Mouse (Mus musculus) hindbrain, embryonic 15.5 days (tissue): ENCODE data around the gene Akr1c21. TPM values are rescaled to one million over a fixed set of nuclear protein-coding genes. Genes with fewer than 3 reads are reported as not detected.
"Not testable (repeated sequence)": the region's sequence is repeated elsewhere in the genome, so short reads cannot be mapped to it uniquely, and the experiment has no call there.

Experiments
- ATAC-seq: fragments of 200-750 bp; cut with Nextera tagmentation; 2 replicates; pipeline ENCODE4 v1.8.0; 2017; ENCODE audit warnings: low read depth, moderate number of reproducible peaks, moderate TSS enrichment; ENCODE audit not compliant: low FRiP score
- H3K27ac ChIP-seq: fragments of 300-500 bp; sonication (generic); replicated peaks from 2 replicates; pipeline ENCODE4 v1.5.1; 2015; ENCODE audit warnings: mild to moderate bottlenecking, inconsistent platforms
- H3K27me3 ChIP-seq: fragments of 300-500 bp; sonication (generic); 2 replicates; pipeline ENCODE4 v1.6.1; 2015; ENCODE audit warnings: control low read depth, inconsistent platforms
- H3K36me3 ChIP-seq: fragments of 300-500 bp; sonication (generic); 2 replicates; pipeline ENCODE4 v1.6.1; 2015; ENCODE audit warnings: control low read depth, inconsistent platforms
- H3K4me1 ChIP-seq: fragments of 300-500 bp; sonication (generic); replicated peaks from 2 replicates; pipeline ENCODE4 v1.6.1; 2015; ENCODE audit warnings: control low read depth, inconsistent platforms
- H3K4me2 ChIP-seq: fragments of 300-500 bp; sonication (generic); 2 replicates; pipeline ENCODE4 v1.6.1; 2015; ENCODE audit warnings: moderate library complexity, mild to moderate bottlenecking, inconsistent platforms
- H3K4me3 ChIP-seq: fragments of 300-500 bp; sonication (generic); 2 replicates; pipeline ENCODE4 v1.5.1; 2015; ENCODE audit warnings: mild to moderate bottlenecking, inconsistent platforms
- H3K9ac ChIP-seq: fragments of 300-500 bp; sonication (generic); 2 replicates; pipeline ENCODE4 v1.6.1; 2015; ENCODE audit warnings: inconsistent platforms
- H3K9me3 ChIP-seq: fragments of 300-500 bp; sonication (generic); 2 replicates; pipeline ENCODE4 v1.6.1; 2016; ENCODE audit warnings: control low read depth, inconsistent platforms
- WGBS: fragments of 180-500 bp; shearing (Covaris S2); methylation state at CpG from one replicate; pipeline ENCODE4 v1.1.7; 2015; 5-methylcytosine and 5-hydroxymethylcytosine counted together
- polyA plus RNA-seq: library from polyadenylated mRNA; unstranded; fragments of >200 nt; fragmentation: Nextera tagmentation; extraction: Ambion mirVana; gene quantifications from 2 replicates; pipeline ENCODE4 v1.2.1, GENCODE M21; 2015

Gene Akr1c21
- not detected in 2 replicates for polyA plus RNA-seq

- H3K27me3 ChIP-seq = no peaks in the 10 kb centered on the region
- no peak within 1 kb of the TSS for H3K4me2 ChIP-seq
- no peaks in the 10 kb centered on the region for H3K36me3 ChIP-seq
- H3K27ac ChIP-seq = no peak within 1 kb of the TSS
- H3K4me3 ChIP-seq = no peak within 1 kb of the TSS
- WGBS = 91% methylated on average over 1 of the region's 1 CpGs
- ATAC-seq = no peak
- H3K4me1 ChIP-seq = no peaks in the 10 kb centered on the region
- H3K9ac ChIP-seq = no peak within 1 kb of the TSS
- no peaks in the 10 kb centered on the region for H3K9me3 ChIP-seq
Observed at GRCm38 (mm10) chr13:4573871-4574270, at the start of gene Akr1c21. TSS of gene Akr1c21 (plus strand) at chr13:4574075.

GRCm38 (mm10) chr13:4559143-4559542, 14.7 kb upstream of the Akr1c21 start:
- 56% methylated on average over 1 of the region's 1 CpGs for WGBS
- ATAC-seq = no peak
- H3K27me3 ChIP-seq = no peaks in the 10 kb centered on the region

GRCm38 (mm10) chr13:4560500-4560899, 13.4 kb upstream of the Akr1c21 start:
- ATAC-seq = no peak
- Histone ChIP-seq H3K36me3 (no peaks in the 10 kb centered on the region), H3K9ac (no peak overlapping the region), H3K9me3 (no peaks in the 10 kb centered on the region), H3K4me2 (no peak overlapping the region), H3K4me1 (no peaks in the 10 kb centered on the region), H3K4me3 (no peak overlapping the region), H3K27me3 (no peaks in the 10 kb centered on the region), H3K27ac (no peak overlapping the region)

More at GRCm38 (mm10) chr13:4559143-4559542, 14.7 kb upstream of the Akr1c21 start:
- Histone ChIP-seq H3K9ac (no peak overlapping the region), H3K4me2 (no peak overlapping the region), H3K4me1 (no peaks in the 10 kb centered on the region), H3K9me3 (no peaks in the 10 kb centered on the region), H3K4me3 (no peak overlapping the region), H3K27ac (no peak overlapping the region), H3K36me3 (no peaks in the 10 kb centered on the region)

GRCm38 (mm10) chr13:4565996-4566395, 7.9 kb upstream of the Akr1c21 start:
- Histone ChIP-seq H3K9me3 (no peaks in the 10 kb centered on the region), H3K9ac (no peak overlapping the region), H3K4me2 (no peak overlapping the region), H3K4me1 (no peaks in the 10 kb centered on the region), H3K27me3 (no peaks in the 10 kb centered on the region), H3K27ac (no peak overlapping the region), H3K4me3 (no peak overlapping the region), H3K36me3 (no peaks in the 10 kb centered on the region)
- no peak for ATAC-seq
- WGBS = 74% methylated on average over 2 of the region's 2 CpGs

- H3K9me3 ChIP-seq = no peaks in the 10 kb centered on the region
- no peak overlapping the region for H3K27ac ChIP-seq
- WGBS = 91% methylated on average over 1 of the region's 1 CpGs
- H3K36me3 ChIP-seq = no peaks in the 10 kb centered on the region
- no peaks in the 10 kb centered on the region for H3K4me1 ChIP-seq
- H3K4me3 ChIP-seq = no peak overlapping the region
- H3K4me2 ChIP-seq = no peak overlapping the region
- no peak overlapping the region for H3K9ac ChIP-seq
- no peak for ATAC-seq
- no peaks in the 10 kb centered on the region for H3K27me3 ChIP-seq
Observed at GRCm38 (mm10) chr13:4576921-4577320, 3.0 kb downstream of the Akr1c21 start.

- H3K9ac ChIP-seq, ATAC-seq: not testable (repeated sequence)
Observed at GRCm38 (mm10) chr13:4603431-4603830, 29.6 kb downstream of the Akr1c21 start.

GRCm38 (mm10) chr13:4606821-4607220, 32.9 kb downstream of the Akr1c21 start:
- H3K9ac ChIP-seq = no peak overlapping the region
- ATAC-seq = no peak
- no peak overlapping the region for H3K4me3 ChIP-seq
- 0 out of 2 replicates have a peak, but pooled peaks cover 4% of the 10 kb centered on the region for H3K36me3 ChIP-seq
- no peaks in the 10 kb centered on the region for H3K9me3 ChIP-seq
- no peak overlapping the region for H3K4me2 ChIP-seq
- no peak overlapping the region for H3K27ac ChIP-seq
- H3K4me1 ChIP-seq = no peaks in the 10 kb centered on the region
- WGBS = 92% methylated on average over 4 of the region's 4 CpGs
- no peaks in the 10 kb centered on the region for H3K27me3 ChIP-seq

More at GRCm38 (mm10) chr13:4603431-4603830, 29.6 kb downstream of the Akr1c21 start:
- not testable (repeated sequence) for H3K27ac ChIP-seq, H3K4me2 ChIP-seq, H3K9me3 ChIP-seq, H3K27me3 ChIP-seq, H3K4me1 ChIP-seq, H3K4me3 ChIP-seq
- peaks cover 20% of the 10 kb centered on the region for H3K36me3 ChIP-seq
- WGBS = 68% methylated on average over 3 of the region's 3 CpGs

GRCm38 (mm10) chr13:4608530-4608929, 34.7 kb downstream of the Akr1c21 start:
- Histone ChIP-seq H3K4me3 (peak overlapping the region; percentile 59), H3K36me3 (no peaks in the 10 kb centered on the region), H3K9me3 (no peaks in the 10 kb centered on the region), H3K9ac (peak overlapping the region; percentile 63), H3K4me2 (peak overlapping the region; percentile 85), H3K4me1 (no peaks in the 10 kb centered on the region), H3K27me3 (no peaks in the 10 kb centered on the region), H3K27ac (peak overlapping the region; percentile 85)
- ATAC-seq = no peak
- WGBS = 20% methylated on average over 9 of the region's 9 CpGs

- Histone ChIP-seq H3K4me3 (peak within 1 kb of the TSS; percentile 59), H3K4me2 (peak within 1 kb of the TSS; percentile 85), H3K27ac (peak within 1 kb of the TSS; percentile 85), H3K27me3 (no peaks in the 10 kb centered on the region), H3K4me1 (no peaks in the 10 kb centered on the region), H3K36me3 (no peaks in the 10 kb centered on the region), H3K9me3 (no peaks in the 10 kb centered on the region), H3K9ac (peak within 1 kb of the TSS; percentile 63)
- peak; percentile 100 for ATAC-seq
- 3% methylated on average over 10 of the region's 10 CpGs for WGBS
Observed at GRCm38 (mm10) chr13:4608961-4609409, 35.1 kb downstream of the Akr1c21 start, which contains the start of gene Akr1e1. TSS of gene Akr1e1 (minus strand) at chr13:4609174.

GRCm38 (mm10) chr13:4610902-4611301, 37.0 kb downstream of the Akr1c21 start:
- H3K9ac ChIP-seq = no peak overlapping the region

More at GRCm38 (mm10) chr13:4610902-4611301, 37.0 kb downstream of the Akr1c21 start:
- Histone ChIP-seq H3K27ac (no peak overlapping the region), H3K4me2 (no peak overlapping the region), H3K36me3 (no peaks in the 10 kb centered on the region), H3K27me3 (no peaks in the 10 kb centered on the region), H3K4me3 (no peak overlapping the region), H3K9me3 (no peaks in the 10 kb centered on the region), H3K4me1 (no peaks in the 10 kb centered on the region)
- ATAC-seq = no peak

Other genes with a start within 250 kb of the Akr1c21 start
- not detected in 2 replicates for gene Akr1c6, start 139.8 kb upstream of the Akr1c21 start, polyA plus RNA-seq
- not detected in 2 replicates for gene Akr1c20, start 50.7 kb upstream of the Akr1c21 start, polyA plus RNA-seq
- 42.2 and 44.6 TPM in 2 replicates for gene Akr1e1, start 35.1 kb downstream of the Akr1c21 start, polyA plus RNA-seq